Mouse (Mus musculus) heart, adult 10 weeks (tissue): Measurements from ENCODE around the gene Dcaf1. TPM values are rescaled to one million over a fixed set of nuclear protein-coding genes. Genes with fewer than 3 reads are reported as not detected.

ENCODE experiments used
- polyA plus RNA-seq: library from polyadenylated mRNA; stranded (reverse); fragments of 350-450 nt; fragmentation: Illumina TruSeq; extraction: RNeasy Lipid Tissue Mini Kit (QIAGEN cat#74804); gene quantifications from one replicate; pipeline ENCODE4 v1.2.3, GENCODE M21; 2014; ENCODE audit warnings: low read depth, low replicate concordance

The Dcaf1 gene
- polyA plus RNA-seq, result 17.4 TPM

GRCm38 (mm10) chr9:106821618-106822380 is at the start of gene Dcaf1:
Gene Dcaf1 (plus strand): TSS chr9:106821874.

GRCm38 (mm10) chr9:106788812-106789321 is 32.8 kb upstream of the Dcaf1 start, which contains the start of gene Rad54l2:
Gene Rad54l2 (minus strand): TSS chr9:106789194.

GRCm38 (mm10) chr9:106886828-106887702 is 65.4 kb downstream of the Dcaf1 start, which contains the start of gene Rbm15b:
Gene Rbm15b (minus strand): TSS chr9:106887428.

GRCm38 (mm10) chr9:106891829-106892551 is 70.3 kb downstream of the Dcaf1 start, which contains the start of gene Manf:
Gene Manf (minus strand): TSS chr9:106891979.

Other genes with a start within 250 kb of the Dcaf1 start
- gene Iqcf6, start 195.3 kb upstream of the Dcaf1 start, polyA plus RNA-seq, result not detected
- not detected for gene Grm2, start 165.8 kb upstream of the Dcaf1 start, polyA plus RNA-seq
- 53.3 TPM for gene Tex264, start 135.9 kb upstream of the Dcaf1 start, polyA plus RNA-seq
- 7.1 TPM for gene Rad54l2, start 32.7 kb upstream of the Dcaf1 start, polyA plus RNA-seq
- 8.4 TPM for gene Rbm15b, start 65.6 kb downstream of the Dcaf1 start, polyA plus RNA-seq
- gene Manf, start 70.1 kb downstream of the Dcaf1 start, polyA plus RNA-seq, result 67.1 TPM